Mouse (Mus musculus): Measurements from ENCODE around the gene Zfp212. TPM values are rescaled to one million over a fixed set of nuclear protein-coding genes. Genes with fewer than 3 reads are reported as not detected.
"Not testable (repeated sequence)": the region's sequence is repeated elsewhere in the genome, so short reads cannot be mapped to it uniquely, and the experiment has no call there.

The Zfp212 gene
- polyA plus RNA-seq, 1 experiment from 2014 or later = 13.4 TPM

DNA sequence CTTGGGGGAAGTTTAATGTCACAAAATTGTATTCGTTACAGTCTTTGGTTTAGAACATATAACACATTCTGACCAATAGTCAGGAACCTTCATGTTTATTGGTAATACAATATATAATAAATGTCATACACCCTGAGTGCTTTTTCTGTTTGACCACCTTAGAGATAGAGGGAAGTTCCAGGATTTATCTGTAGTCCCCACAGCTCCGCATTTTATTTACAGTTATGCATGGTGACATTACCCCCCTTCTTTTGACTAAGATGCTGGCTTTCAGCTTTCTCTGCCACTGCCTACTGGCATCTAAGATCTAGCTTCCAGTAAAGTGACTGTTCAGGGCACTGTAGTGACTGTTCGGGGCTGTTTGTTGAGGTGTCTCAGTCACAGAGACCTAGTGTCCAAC lies 34.1 kb downstream of the Zfp212 start:
- no peak overlapping the region for H3K4me3 ChIP-seq (ENCODE audit: low read depth, low read length)
- peaks cover 19% of the 10 kb centered on the region; the same call in 1 of the 2 replicates for H3K36me3 ChIP-seq (ENCODE audit: control insufficient read depth, insufficient read depth, low read length)
- no peak for DNase-seq (ENCODE audit: low spot score)
- H3K9ac ChIP-seq (ENCODE audit: low read length) = no peak overlapping the region; the same call in 1 of the 2 replicates
- WGBS = 87% methylated on average over 3 of the region's 3 CpGs
- no peak for ATAC-seq (replicated peaks; ENCODE audit: low FRiP score, low TSS enrichment, low read depth)
- H3K27me3 ChIP-seq (replicated peaks; ENCODE audit: control insufficient read depth, insufficient read depth, low read length) = no peaks in the 10 kb centered on the region
- H3K4me1 ChIP-seq (replicated peaks; ENCODE audit: control insufficient read depth, insufficient read depth, low read length) = peaks cover 3% of the 10 kb centered on the region; the same call in 1 of the 2 replicates
- H3K9me3 ChIP-seq (ENCODE audit: control insufficient read depth, low read length) = no peaks in the 10 kb centered on the region
- H3K4me2 ChIP-seq (ENCODE audit: low read length) = peak overlapping the region; percentile 88
- H3K27ac ChIP-seq (ENCODE audit: low read depth) = no peak overlapping the region

DNA sequence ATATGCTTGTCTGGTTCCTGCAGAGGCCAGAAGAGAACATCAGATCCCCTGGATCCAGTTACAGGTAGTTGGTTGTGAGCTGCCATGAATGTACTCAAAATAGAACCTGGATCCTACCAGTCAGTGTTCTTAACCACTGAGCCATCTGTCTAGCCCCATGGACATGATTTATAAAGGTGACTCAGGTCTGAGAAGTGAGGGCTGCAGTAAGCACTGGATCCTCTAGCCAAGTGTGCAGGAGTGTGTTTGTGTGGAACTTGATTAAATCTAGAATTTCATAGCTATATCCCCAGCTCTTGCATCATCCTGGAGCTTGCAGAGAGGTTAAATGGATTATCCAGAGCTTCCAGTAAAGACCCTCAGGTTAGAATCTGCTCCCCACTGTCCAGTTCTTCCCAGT lies 37.5 kb downstream of the Zfp212 start:
- Histone ChIP-seq H3K27me3 (replicated peaks; ENCODE audit: control insufficient read depth, insufficient read depth, low read length) (no peaks in the 10 kb centered on the region), H3K4me3 (ENCODE audit: low read depth, low read length) (no peak overlapping the region), H3K27ac (ENCODE audit: low read depth) (no peak overlapping the region), H3K4me1 (replicated peaks; ENCODE audit: control insufficient read depth, insufficient read depth, low read length) (peaks cover 3% of the 10 kb centered on the region; the same call in 1 of the 2 replicates), H3K36me3 (ENCODE audit: control insufficient read depth, insufficient read depth, low read length) (peaks cover 28% of the 10 kb centered on the region), H3K4me2 (ENCODE audit: low read length) (no peak overlapping the region), H3K9ac (ENCODE audit: low read length) (no peak overlapping the region), H3K9me3 (ENCODE audit: control insufficient read depth, low read length) (no peaks in the 10 kb centered on the region)
- no peak for DNase-seq (ENCODE audit: low spot score)
- ATAC-seq (replicated peaks; ENCODE audit: low FRiP score, low TSS enrichment, low read depth) = no peak

DNA sequence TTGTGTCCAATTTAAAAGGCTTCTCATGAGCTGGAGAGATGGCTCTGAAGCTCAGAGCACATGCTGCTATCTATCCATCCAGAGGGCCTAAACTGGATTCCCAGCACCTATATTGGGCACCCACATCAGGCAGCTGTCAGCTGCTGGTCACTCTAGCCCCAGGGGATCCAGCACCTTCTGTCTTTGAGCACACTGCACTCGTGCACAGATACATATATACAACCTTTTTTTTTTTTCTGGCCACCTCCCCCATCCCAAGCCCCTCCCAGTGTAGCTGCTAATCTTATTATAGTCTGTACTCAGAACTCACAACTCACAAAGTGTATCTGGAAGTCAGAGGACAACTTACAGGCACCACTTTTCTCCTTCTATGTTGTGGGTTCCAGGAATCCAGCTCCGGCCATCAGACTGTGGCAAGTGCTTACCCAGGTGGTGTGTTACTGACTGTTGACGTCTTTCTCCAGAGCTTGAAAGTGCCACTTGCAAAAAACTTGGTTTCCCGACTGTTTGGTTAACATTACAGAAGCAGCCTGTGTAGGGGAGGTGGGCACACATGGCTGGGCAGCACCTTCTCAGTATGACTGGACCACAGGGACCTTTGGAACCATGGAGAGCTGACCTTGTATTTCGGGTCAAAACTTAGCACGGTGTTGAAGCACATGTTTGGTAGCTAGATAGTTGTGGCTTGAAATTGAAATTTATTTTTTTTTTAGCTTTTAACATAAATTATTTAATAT lies 40.6 kb downstream of the Zfp212 start:
- Histone ChIP-seq H3K9ac (ENCODE audit: low read length) (no peak overlapping the region), H3K9me3 (ENCODE audit: control insufficient read depth, low read length) (no peaks in the 10 kb centered on the region), H3K27me3 (replicated peaks; ENCODE audit: control insufficient read depth, insufficient read depth, low read length) (no peaks in the 10 kb centered on the region), H3K36me3 (ENCODE audit: control insufficient read depth, insufficient read depth, low read length) (peaks cover 51% of the 10 kb centered on the region), H3K4me3 (ENCODE audit: low read depth, low read length) (no peak overlapping the region), H3K4me1 (replicated peaks; ENCODE audit: control insufficient read depth, insufficient read depth, low read length) (no peaks in the 10 kb centered on the region), H3K27ac (ENCODE audit: low read depth) (no peak overlapping the region), H3K4me2 (ENCODE audit: low read length) (no peak overlapping the region)
- ATAC-seq (replicated peaks; ENCODE audit: low FRiP score, low TSS enrichment, low read depth) = no peak
- WGBS = 84% methylated on average over 6 of the region's 6 CpGs
- DNase-seq (ENCODE audit: low spot score) = no peak

DNA sequence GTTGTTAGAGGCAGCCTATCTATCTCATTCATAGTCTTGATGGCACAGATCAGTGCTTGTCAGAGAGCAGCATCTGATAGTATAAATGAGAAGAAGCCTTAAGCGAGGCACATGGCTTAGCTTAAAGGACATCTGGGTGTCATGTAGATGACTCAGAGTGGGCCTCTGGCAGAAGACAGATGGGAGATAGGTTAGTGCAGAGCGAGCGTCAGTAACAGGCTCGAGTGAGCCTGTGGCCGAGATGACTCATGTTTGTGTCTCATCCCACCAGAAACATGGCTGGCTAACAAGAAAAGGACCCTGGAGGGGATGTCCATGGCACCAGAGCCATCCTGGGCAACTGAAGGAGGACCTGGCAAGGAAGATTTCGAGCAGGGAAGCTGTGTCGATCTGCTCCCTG lies 42.8 kb downstream of the Zfp212 start:
- H3K9me3 ChIP-seq (ENCODE audit: control insufficient read depth, low read length) = no peaks in the 10 kb centered on the region
- no peak overlapping the region for H3K9ac ChIP-seq (ENCODE audit: low read length)
- no peaks in the 10 kb centered on the region for H3K4me1 ChIP-seq (replicated peaks; ENCODE audit: control insufficient read depth, insufficient read depth, low read length)
- H3K36me3 ChIP-seq (ENCODE audit: control insufficient read depth, insufficient read depth, low read length) = peaks cover 37% of the 10 kb centered on the region
- H3K27me3 ChIP-seq (replicated peaks; ENCODE audit: control insufficient read depth, insufficient read depth, low read length) = no peaks in the 10 kb centered on the region
- H3K4me2 ChIP-seq (ENCODE audit: low read length) = no peak overlapping the region
- 79% methylated on average over 7 of the region's 7 CpGs for WGBS
- ATAC-seq (replicated peaks; ENCODE audit: low FRiP score, low TSS enrichment, low read depth) = no peak
- no peak overlapping the region for H3K27ac ChIP-seq (ENCODE audit: low read depth)
- DNase-seq (ENCODE audit: low spot score) = no peak
- no peak overlapping the region for H3K4me3 ChIP-seq (ENCODE audit: low read depth, low read length)

DNA sequence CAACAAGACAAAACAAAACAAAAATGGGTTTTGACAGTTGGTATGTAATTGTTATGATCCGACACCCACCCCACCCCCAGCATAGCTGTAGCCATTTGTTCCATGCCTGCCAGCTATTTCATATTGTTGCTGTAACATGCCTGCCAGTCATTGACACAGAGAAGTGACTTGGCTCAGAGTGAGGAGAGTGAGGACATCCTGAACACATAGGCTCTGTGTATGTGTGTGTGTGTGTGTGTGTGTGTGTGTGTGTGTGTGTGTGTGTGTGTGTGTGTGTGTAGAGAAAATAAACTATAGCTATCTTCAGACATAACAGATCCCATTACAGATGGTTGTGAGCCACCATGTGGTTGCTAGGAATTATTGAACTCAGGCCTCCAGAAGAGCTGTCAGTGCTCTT lies 47.9 kb downstream of the Zfp212 start:
- not testable (repeated sequence) for H3K9ac ChIP-seq (ENCODE audit: low read length); H3K4me2 ChIP-seq (ENCODE audit: low read length); H3K27ac ChIP-seq (ENCODE audit: low read depth); H3K27me3 ChIP-seq (replicated peaks; ENCODE audit: control insufficient read depth, insufficient read depth, low read length); ATAC-seq (replicated peaks; ENCODE audit: low FRiP score, low TSS enrichment, low read depth); DNase-seq (ENCODE audit: low spot score); H3K9me3 ChIP-seq (ENCODE audit: control insufficient read depth, low read length); H3K4me1 ChIP-seq (replicated peaks; ENCODE audit: control insufficient read depth, insufficient read depth, low read length); H3K4me3 ChIP-seq (ENCODE audit: low read depth, low read length)
- WGBS = 92% methylated on average over 1 of the region's 1 CpGs
- peaks cover 22% of the 10 kb centered on the region for H3K36me3 ChIP-seq (ENCODE audit: control insufficient read depth, insufficient read depth, low read length)

DNA sequence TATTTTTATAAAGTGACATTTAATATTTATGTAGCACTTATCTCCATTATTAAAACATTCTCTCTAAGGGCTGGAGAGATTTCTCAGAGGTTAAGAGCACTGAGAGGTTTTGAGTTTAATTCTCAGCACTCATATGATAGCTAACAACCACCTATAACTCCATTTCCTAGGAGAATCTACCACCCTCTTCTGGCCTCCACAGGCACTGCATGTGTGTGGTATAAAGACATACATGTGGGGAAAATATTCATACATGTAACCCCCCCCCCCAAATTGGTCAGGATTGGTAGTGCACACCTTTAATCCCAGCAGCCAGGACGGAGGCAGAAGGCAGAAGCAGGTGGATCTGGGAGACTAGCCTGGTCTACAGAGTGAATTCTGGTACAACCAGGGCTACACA lies 54.3 kb downstream of the Zfp212 start:
- WGBS = 84% methylated on average over 1 of the region's 1 CpGs
- Histone ChIP-seq H3K27me3 (replicated peaks; ENCODE audit: control insufficient read depth, insufficient read depth, low read length) (no peaks in the 10 kb centered on the region), H3K9me3 (ENCODE audit: control insufficient read depth, low read length) (no peaks in the 10 kb centered on the region), H3K4me1 (replicated peaks; ENCODE audit: control insufficient read depth, insufficient read depth, low read length) (no peaks in the 10 kb centered on the region), H3K36me3 (ENCODE audit: control insufficient read depth, insufficient read depth, low read length) (no peaks in the 10 kb centered on the region), H3K27ac (ENCODE audit: low read depth) (no peak overlapping the region), H3K9ac (ENCODE audit: low read length) (no peak overlapping the region), H3K4me3 (ENCODE audit: low read depth, low read length) (no peak overlapping the region), H3K4me2 (ENCODE audit: low read length) (no peak overlapping the region)
- ATAC-seq (replicated peaks; ENCODE audit: low FRiP score, low TSS enrichment, low read depth) = no peak
- DNase-seq (ENCODE audit: low spot score) = no peak

DNA sequence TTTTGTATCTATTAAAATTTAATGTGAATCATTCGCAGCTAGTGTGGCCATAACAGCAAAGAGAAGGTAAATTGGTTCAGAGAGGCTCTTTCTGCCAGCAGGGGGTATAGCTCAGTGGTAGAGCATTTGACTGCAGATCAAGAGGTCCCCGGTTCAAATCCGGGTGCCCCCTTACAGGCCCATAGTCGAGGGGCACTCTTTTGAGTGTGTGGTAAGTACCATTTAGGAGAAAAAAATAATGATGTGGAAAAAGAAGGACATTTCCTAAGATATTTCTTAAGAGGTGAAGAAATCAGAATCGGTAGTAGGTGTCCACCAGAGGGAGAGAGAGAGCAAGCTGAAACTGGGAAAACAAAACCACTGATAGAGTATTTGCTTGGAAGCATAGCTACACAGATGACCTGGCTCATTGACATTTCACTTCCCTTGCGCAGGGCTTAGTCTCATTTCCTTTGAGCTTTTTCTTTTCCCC lies 58.7 kb downstream of the Zfp212 start:
- no peaks in the 10 kb centered on the region for H3K4me1 ChIP-seq (replicated peaks; ENCODE audit: control insufficient read depth, insufficient read depth, low read length)
- DNase-seq (ENCODE audit: low spot score) (peak; percentile 88), ATAC-seq (replicated peaks; ENCODE audit: low FRiP score, low TSS enrichment, low read depth) (peak; percentile 94)
- H3K9ac ChIP-seq (ENCODE audit: low read length) = no peak overlapping the region
- H3K27ac ChIP-seq (ENCODE audit: low read depth) = no peak overlapping the region
- WGBS = 12% methylated on average over 6 of the region's 6 CpGs
- no peaks in the 10 kb centered on the region for H3K27me3 ChIP-seq (replicated peaks; ENCODE audit: control insufficient read depth, insufficient read depth, low read length)
- no peaks in the 10 kb centered on the region for H3K36me3 ChIP-seq (ENCODE audit: control insufficient read depth, insufficient read depth, low read length)
- no peaks in the 10 kb centered on the region for H3K9me3 ChIP-seq (ENCODE audit: control insufficient read depth, low read length)
- H3K4me3 ChIP-seq (ENCODE audit: low read depth, low read length) = no peak overlapping the region
- H3K4me2 ChIP-seq (ENCODE audit: low read length) = no peak overlapping the region
